Mouse (Mus musculus): ENCODE results near the gene Adgrb3.

DNA sequence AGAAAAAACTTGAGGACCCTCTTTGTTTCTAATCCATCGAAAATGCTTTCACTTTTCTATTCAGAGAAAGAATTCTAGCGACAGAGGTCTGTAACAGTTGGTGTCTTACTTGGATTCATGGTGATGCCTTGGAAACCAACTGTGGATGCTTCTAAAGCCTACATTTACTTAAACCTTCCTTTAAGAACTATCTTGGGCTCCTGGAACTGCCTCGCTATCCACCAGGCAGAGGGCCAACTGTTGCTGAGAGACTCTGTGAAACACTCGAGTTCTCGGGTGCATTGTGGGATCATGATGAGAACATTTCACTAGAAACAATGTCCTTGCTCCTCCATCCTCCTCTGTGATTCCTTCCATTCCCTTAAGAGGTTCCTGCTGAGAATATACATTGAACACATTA is 48.0 kb upstream of the Adgrb3 start:
- TF ChIP-seq CTCF (IDR thresholded peaks at IDR 0.05; ENCODE audit: low read depth, low read length) (no peak), POLR2A (IDR thresholded peaks at IDR 0.05; ENCODE audit: extremely low read depth, insufficient read depth, low read length) (no peak)
